In the genomic region with DNA sequence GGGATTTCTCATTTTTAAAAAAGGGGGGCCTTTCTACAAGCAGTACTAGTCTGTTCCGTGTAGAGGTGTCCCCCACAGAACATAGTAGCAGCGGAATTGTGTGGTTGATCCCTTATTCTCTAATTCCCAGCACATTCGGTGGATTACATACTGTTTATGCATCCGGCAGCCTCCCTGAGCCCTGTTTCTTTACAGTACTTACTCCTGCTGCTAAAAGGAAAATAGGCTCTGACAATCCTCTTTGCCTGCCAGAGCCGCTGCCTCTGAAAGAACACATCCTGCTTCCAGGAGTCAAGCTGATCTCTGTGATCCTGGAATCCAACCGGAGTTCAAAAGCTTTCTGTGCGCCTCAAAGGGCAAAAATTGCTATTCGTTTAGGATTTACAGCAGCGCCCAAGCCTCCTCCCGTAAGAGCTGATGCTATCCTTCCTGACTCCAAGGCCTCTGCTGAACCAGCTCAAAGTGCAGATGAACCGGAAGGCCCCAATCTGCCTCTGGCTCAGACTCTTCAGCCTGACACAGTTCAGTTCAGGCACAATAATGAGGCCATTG, we compare ENCODE assay signal across 9 mouse cellular contexts.
DNase-seq lines count a peak whose midpoint lies in the region; ATAC-seq and TF ChIP-seq lines count a peak whose summit lies in the region.
"Had no signal": no experiment of that assay in that cellular context is flagged by ENCODE, and none has a peak within 500 bp of the region (broad histone marks: within the 10 kb centered on the region; RNA-seq: fewer than 3 reads in every experiment).

No protein-coding gene starts in this region.

- H3K9me3 ChIP-seq in embryonic facial prominence, embryonic 10.5 days: no peaks in the 10 kb centered on the region
- no peaks in the 10 kb centered on the region for H3K9me3 ChIP-seq in hindbrain, postnatal 0 days (ENCODE audit: low read length)
- no peaks in the 10 kb centered on the region for H3K9me3 ChIP-seq in limb, embryonic 10.5 days (replicated peaks)
- no peaks in the 10 kb centered on the region for H3K9me3 ChIP-seq in liver, postnatal 0 days (ENCODE audit: low read length)

- no peak for TF ChIP-seq CTCF in hindbrain, postnatal 0 days (IDR thresholded peaks at IDR 0.05; ENCODE audit: low read depth)
- no peak for TF ChIP-seq CTCF in liver, postnatal 0 days (IDR thresholded peaks at IDR 0.05; ENCODE audit: low read depth)

- peaks cover 16% of the 10 kb centered on the region for H3K4me1 ChIP-seq in embryonic facial prominence, embryonic 10.5 days
- H3K4me1 ChIP-seq in hindbrain, postnatal 0 days (ENCODE audit: insufficient read depth, low read length): no peaks in the 10 kb centered on the region
- peaks cover 12% of the 10 kb centered on the region for H3K4me1 ChIP-seq in limb, embryonic 10.5 days
- no peaks in the 10 kb centered on the region for H3K4me1 ChIP-seq in liver, postnatal 0 days (ENCODE audit: insufficient read depth)

- no peaks in the 10 kb centered on the region for H3K27me3 ChIP-seq in embryonic facial prominence, embryonic 10.5 days (replicated peaks; ENCODE audit: low read depth, poor library complexity, severe bottlenecking)
- H3K27me3 ChIP-seq in hindbrain, postnatal 0 days (ENCODE audit: insufficient read depth, low read length): no peaks in the 10 kb centered on the region
- H3K27me3 ChIP-seq in limb, embryonic 10.5 days (ENCODE audit: low read depth, poor library complexity, severe bottlenecking): no peaks in the 10 kb centered on the region
- no peaks in the 10 kb centered on the region for H3K27me3 ChIP-seq in liver, postnatal 0 days (ENCODE audit: insufficient read depth, low read length)

- ATAC-seq in hindbrain, postnatal 0 days: peak; percentile 92
- ATAC-seq in liver, postnatal 0 days: no peak

- no peak overlapping the region; the same call in 1 of the 2 replicates for H3K9ac ChIP-seq in hindbrain, postnatal 0 days (replicated peaks; ENCODE audit: low read length)
- H3K9ac ChIP-seq in liver, postnatal 0 days (replicated peaks): no peak overlapping the region

- 8% methylated on average over 11 of the region's 11 CpGs for WGBS in embryonic facial prominence, embryonic 10.5 days
- 6% methylated on average over 11 of the region's 11 CpGs for WGBS in hindbrain, postnatal 0 days
- 33% methylated on average over 11 of the region's 11 CpGs for WGBS in limb, embryonic 10.5 days
- 51% methylated on average over 11 of the region's 11 CpGs for WGBS in liver, postnatal 0 days (ENCODE audit: insufficient replicate concordance)

- no peaks in the 10 kb centered on the region for H3K36me3 ChIP-seq in embryonic facial prominence, embryonic 10.5 days (replicated peaks)
- no peaks in the 10 kb centered on the region for H3K36me3 ChIP-seq in hindbrain, postnatal 0 days (ENCODE audit: insufficient read depth, low read length)
- no peaks in the 10 kb centered on the region for H3K36me3 ChIP-seq in limb, embryonic 10.5 days
- no peaks in the 10 kb centered on the region for H3K36me3 ChIP-seq in liver, postnatal 0 days (replicated peaks; ENCODE audit: insufficient read depth, low read length)

- H3K4me3 ChIP-seq in embryonic facial prominence, embryonic 10.5 days: peak overlapping the region; percentile 37; the same call in 1 of the 2 replicates
- 0 out of 2 replicates have a peak overlapping the region, but pooled peaks have one; percentile 1 for H3K4me3 ChIP-seq in hindbrain, postnatal 0 days (ENCODE audit: low read length)
- no peak overlapping the region for H3K4me3 ChIP-seq in limb, embryonic 10.5 days
- no peak overlapping the region for H3K4me3 ChIP-seq in liver, postnatal 0 days (ENCODE audit: low read depth, low read length)
- H3K4me3 ChIP-seq: myocyte had no signal

- peak overlapping the region; percentile 30 for H3K4me2 ChIP-seq in hindbrain, postnatal 0 days (ENCODE audit: low read depth, low read length)
- no peak overlapping the region for H3K4me2 ChIP-seq in liver, postnatal 0 days (ENCODE audit: low read depth, low read length)

- peak; percentile 2 for DNase-seq in kidney, adult 11 months
- DNase-seq in kidney, adult 8-10 months: no peak
- DNase-seq in embryonic facial prominence, embryonic 10.5 days (ENCODE audit: low spot score): peak; percentile 55
- peak; percentile 79 for DNase-seq in hindbrain, postnatal 0 days (ENCODE audit: low spot score)
- DNase-seq in limb, embryonic 10.5 days (ENCODE audit: low spot score): peak; percentile 32
- DNase-seq in right cerebral cortex, postnatal 10 days (ENCODE audit: low spot score in 2 of 2): peak; percentile 65 to 80
- no peak for DNase-seq in urinary bladder, postnatal 10 days (ENCODE audit: low spot score)
- DNase-seq in liver, postnatal 0 days: no peak

- no peak for TF ChIP-seq EP300 in liver, postnatal 0 days (IDR thresholded peaks at IDR 0.05; ENCODE audit: low read depth)

- peak overlapping the region; percentile 77 for H3K27ac ChIP-seq in embryonic facial prominence, embryonic 10.5 days (replicated peaks)
- peak overlapping the region; percentile 83 for H3K27ac ChIP-seq in hindbrain, postnatal 0 days
- H3K27ac ChIP-seq in limb, embryonic 10.5 days: peak overlapping the region; percentile 68
- H3K27ac ChIP-seq in liver, postnatal 0 days (ENCODE audit: low read depth): no peak overlapping the region

Comparison
In these comparisons a context has a peak if more than half of its experiments do, and no peak if none do; other contexts are left out.
1. DNase-seq: peak in kidney, adult 11 months (single experiment), embryonic facial prominence, embryonic 10.5 days (single experiment), hindbrain, postnatal 0 days (single experiment), limb, embryonic 10.5 days (single experiment) and right cerebral cortex, postnatal 10 days (2 of 2); none in kidney, adult 8-10 months (0 of 2), urinary bladder, postnatal 10 days (single experiment) and liver, postnatal 0 days (single experiment).
2. H3K4me3 ChIP-seq: peak in embryonic facial prominence, embryonic 10.5 days (single experiment) and hindbrain, postnatal 0 days (single experiment); none in limb, embryonic 10.5 days (single experiment) and liver, postnatal 0 days (single experiment).